Mouse (Mus musculus) kidney, postnatal 0 days (tissue): ENCODE measurements around the gene Ccdc33. TPM values are rescaled to one million over a fixed set of nuclear protein-coding genes. Genes with fewer than 3 reads are reported as not detected.

Experiments used
- ATAC-seq: fragments of 200-750 bp; cut with Nextera tagmentation; replicated peaks from 2 replicates; pipeline ENCODE4 v1.8.0; 2017; ENCODE audit warnings: low read depth, moderate number of reproducible peaks, moderate TSS enrichment, moderate library complexity; ENCODE audit not compliant: low FRiP score
- DNase-seq: peaks from one replicate; pipeline ENCODE4 v3.0.0-alpha.2; 2016; ENCODE audit warnings: low spot score
- H3K27ac ChIP-seq: fragments of 300-500 bp; sonication (generic); 2 replicates; pipeline ENCODE4 v1.5.1; 2014; ENCODE audit warnings: mild to moderate bottlenecking
- H3K27me3 ChIP-seq: fragments of 300-500 bp; sonication (generic); 2 replicates; pipeline ENCODE4 v1.6.1; 2014; ENCODE audit warnings: low read length, mixed read lengths; ENCODE audit not compliant: insufficient read depth
- H3K36me3 ChIP-seq: fragments of 300-500 bp; sonication (generic); 2 replicates; pipeline ENCODE4 v1.6.1; 2014; ENCODE audit warnings: low read length, mixed read lengths; ENCODE audit not compliant: insufficient read depth
- H3K4me1 ChIP-seq: fragments of 300-500 bp; sonication (generic); replicated peaks from 2 replicates; pipeline ENCODE4 v1.6.1; 2014; ENCODE audit warnings: antibody characterized with exemption, low read length, mixed read lengths; ENCODE audit not compliant: insufficient read depth
- H3K4me2 ChIP-seq: fragments of 300-500 bp; sonication (generic); 2 replicates; pipeline ENCODE4 v1.6.1; 2014; ENCODE audit warnings: mild to moderate bottlenecking, low read length, moderate library complexity, mixed read lengths
- H3K4me3 ChIP-seq: fragments of 300-500 bp; sonication (generic); replicated peaks from 2 replicates; pipeline ENCODE4 v1.5.1; 2014; ENCODE audit warnings: low read depth, low read length
- H3K9ac ChIP-seq: fragments of 300-500 bp; sonication (generic); 2 replicates; pipeline ENCODE4 v1.6.1; 2014; ENCODE audit warnings: low read depth, low read length
- H3K9me3 ChIP-seq: fragments of 300-500 bp; sonication (generic); replicated peaks from 2 replicates; pipeline ENCODE4 v1.6.1; 2016; ENCODE audit warnings: low read length, inconsistent platforms, mixed read lengths
- CTCF ChIP-seq: IDR thresholded peaks from 2 replicates; pipeline ENCODE4 v1.5.1; 2016; ENCODE audit warnings: antibody characterized with exemption, low read depth, mild to moderate bottlenecking, moderate library complexity
- WGBS: fragments of 180-500 bp; shearing (Covaris S2); extraction: QIAGEN DNeasy Blood & Tissue Kit; methylation state at CpG from one replicate; pipeline ENCODE4 v1.1.7; 2014; 5-methylcytosine and 5-hydroxymethylcytosine counted together
- polyA plus RNA-seq: library from polyadenylated mRNA; unstranded; fragments of >200 nt; fragmentation: Nextera tagmentation; extraction: Ambion mirVana; gene quantifications from 2 replicates; pipeline ENCODE4 v1.2.1, GENCODE M21; 2015

Gene Ccdc33
- polyA plus RNA-seq, 1 experiment from 2014 or later = 0.09 TPM

GRCm38 (mm10) chr9:58133893-58134884 lies 15.6 kb upstream of the Ccdc33 start:
- Histone ChIP-seq H3K9me3 (no peaks in the 10 kb centered on the region), H3K27me3 (no peaks in the 10 kb centered on the region), H3K4me3 (no peak overlapping the region), H3K36me3 (no peaks in the 10 kb centered on the region), H3K4me1 (peaks cover 30% of the 10 kb centered on the region), H3K4me2 (0 out of 2 replicates have a peak overlapping the region, but pooled peaks have one; percentile 1), H3K9ac (no peak overlapping the region), H3K27ac (0 out of 2 replicates have a peak overlapping the region, but pooled peaks have one; percentile 33)
- DNase-seq = no peak
- ATAC-seq = peak; percentile 41; the same call in 1 of the 2 replicates
- no peak for TF ChIP-seq CTCF
- WGBS = 9% methylated on average over 14 of the region's 17 CpGs

GRCm38 (mm10) chr9:58131735-58132134 lies 13.1 kb upstream of the Ccdc33 start:
- no peak for DNase-seq

GRCm38 (mm10) chr9:58130909-58131308 lies 12.3 kb upstream of the Ccdc33 start:
- WGBS = 21% methylated on average over 3 of the region's 3 CpGs
- H3K27me3 ChIP-seq = no peaks in the 10 kb centered on the region
- H3K36me3 ChIP-seq = no peaks in the 10 kb centered on the region
- DNase-seq (no peak), ATAC-seq (no peak)
- no peak overlapping the region for H3K4me2 ChIP-seq
- no peak overlapping the region for H3K4me3 ChIP-seq
- H3K9me3 ChIP-seq = no peaks in the 10 kb centered on the region
- TF ChIP-seq CTCF = no peak
- H3K4me1 ChIP-seq = peaks cover 33% of the 10 kb centered on the region
- no peak overlapping the region for H3K27ac ChIP-seq
- no peak overlapping the region for H3K9ac ChIP-seq

More at GRCm38 (mm10) chr9:58131735-58132134, 13.1 kb upstream of the Ccdc33 start:
- Histone ChIP-seq H3K4me2 (no peak overlapping the region), H3K9ac (no peak overlapping the region), H3K9me3 (no peaks in the 10 kb centered on the region), H3K4me1 (peaks cover 33% of the 10 kb centered on the region), H3K36me3 (no peaks in the 10 kb centered on the region), H3K4me3 (no peak overlapping the region), H3K27ac (no peak overlapping the region), H3K27me3 (no peaks in the 10 kb centered on the region)
- no peak for TF ChIP-seq CTCF
- no peak for ATAC-seq
- 64% methylated on average over 7 of the region's 7 CpGs for WGBS

GRCm38 (mm10) chr9:58129508-58129907 lies 10.9 kb upstream of the Ccdc33 start:
- TF ChIP-seq CTCF = no peak
- Histone ChIP-seq H3K27ac (peak overlapping the region; percentile 32; the same call in 1 of the 2 replicates), H3K9ac (no peak overlapping the region), H3K4me1 (peaks cover 25% of the 10 kb centered on the region), H3K4me2 (peak overlapping the region; percentile 29; the same call in 1 of the 2 replicates), H3K27me3 (no peaks in the 10 kb centered on the region), H3K9me3 (no peaks in the 10 kb centered on the region), H3K4me3 (no peak overlapping the region), H3K36me3 (no peaks in the 10 kb centered on the region)
- DNase-seq (no peak), ATAC-seq (no peak)
- WGBS = 20% methylated on average over 8 of the region's 8 CpGs

- no peak for TF ChIP-seq CTCF
- H3K27me3 ChIP-seq = no peaks in the 10 kb centered on the region
- ATAC-seq = no peak; the same call in 1 of the 2 replicates
- H3K9me3 ChIP-seq = no peaks in the 10 kb centered on the region
- 13% methylated on average over 13 of the region's 13 CpGs for WGBS
- DNase-seq = no peak
- H3K4me2 ChIP-seq = peak overlapping the region; percentile 29; the same call in 1 of the 2 replicates
- no peaks in the 10 kb centered on the region for H3K36me3 ChIP-seq
- no peak overlapping the region for H3K4me3 ChIP-seq
- peaks cover 20% of the 10 kb centered on the region for H3K4me1 ChIP-seq
- H3K9ac ChIP-seq = peak overlapping the region; percentile 15; the same call in 1 of the 2 replicates
- H3K27ac ChIP-seq = peak overlapping the region; percentile 32; the same call in 1 of the 2 replicates
These were observed 10.3 kb upstream of the Ccdc33 start for GRCm38 (mm10) chr9:58128926-58129413.

GRCm38 (mm10) chr9:58125811-58126210 lies 7.2 kb upstream of the Ccdc33 start:
- H3K4me2 ChIP-seq = no peak overlapping the region
- no peaks in the 10 kb centered on the region for H3K9me3 ChIP-seq
- H3K27me3 ChIP-seq = no peaks in the 10 kb centered on the region
- ATAC-seq (no peak), DNase-seq (no peak)
- TF ChIP-seq CTCF = no peak
- 35% methylated on average over 4 of the region's 4 CpGs for WGBS
- H3K27ac ChIP-seq = no peak overlapping the region
- H3K4me3 ChIP-seq = no peak overlapping the region
- H3K9ac ChIP-seq = no peak overlapping the region
- peaks cover 8% of the 10 kb centered on the region for H3K4me1 ChIP-seq
- no peaks in the 10 kb centered on the region for H3K36me3 ChIP-seq
